Mouse (Mus musculus): ENCODE results near the gene Ccnt1. TPM values are rescaled to one million over a fixed set of nuclear protein-coding genes. Genes with fewer than 3 reads are reported as not detected.
A peak's percentile ranks its signal among the peaks of the same experiment; 100 is the strongest.

Ccnt1 gene
- total and polyA plus RNA-seq, 3 experiments, result 19.5 to 63.2 (median 44.0) TPM

DNA sequence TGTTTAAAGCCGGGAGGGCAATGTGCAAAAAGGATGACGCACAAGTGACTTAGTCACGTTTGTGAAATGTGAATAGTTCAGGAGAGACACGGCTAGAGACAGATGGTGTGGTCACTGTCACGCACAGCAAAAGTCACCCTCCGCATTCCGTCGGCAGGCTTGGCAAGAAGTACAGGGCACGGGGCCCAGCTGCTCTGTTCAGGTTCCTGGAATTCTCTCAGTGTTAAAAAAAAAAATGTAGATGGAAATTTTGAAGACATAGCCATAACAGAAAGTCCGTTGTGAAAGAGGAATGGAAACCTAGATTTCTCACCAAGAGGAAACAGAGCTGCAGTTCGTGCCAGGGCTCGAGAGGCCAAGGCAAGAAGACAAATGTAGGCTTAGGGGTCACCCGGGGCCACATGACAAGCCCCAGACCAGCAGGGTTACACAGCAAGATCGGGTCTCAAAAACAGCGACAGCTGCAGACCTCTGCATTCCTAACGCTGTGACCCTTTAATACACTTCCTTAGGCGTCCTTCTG, 57.9 kb downstream of the Ccnt1 start:
- Histone ChIP-seq H3K4me3 (ENCODE audit: control insufficient read depth in 1 of 2, insufficient read depth in 1 of 2, low read depth in 2 of 2, low read length in 2 of 2) (peak overlapping the region; percentile 53 to 72), H3K9ac (ENCODE audit: control insufficient read depth, low read depth, low read length, poor library complexity, severe bottlenecking) (peak overlapping the region; percentile 56), H3K36me3 (ENCODE audit: control insufficient read depth in 1 of 2, insufficient read depth in 2 of 2, low read length in 2 of 2) (peaks cover 0 to 15% of the 10 kb centered on the region in 2 experiments; a peak in 2 of 4 replicates), H3K9me3 (replicated peaks; ENCODE audit: insufficient read depth, low read length) (no peaks in the 10 kb centered on the region), H3K27me3 (ENCODE audit: control insufficient read depth in 1 of 2, insufficient read depth in 2 of 2, low read length in 2 of 2) (no peaks in the 10 kb centered on the region), H3K27ac (ENCODE audit: control insufficient read depth, low read depth, low read length) (peak overlapping the region; percentile 32), H3K79me2 (ENCODE audit: control insufficient read depth, insufficient read depth, low read length, poor library complexity) (no peaks in the 10 kb centered on the region; the same call in 1 of the 2 replicates), H3K4me1 (ENCODE audit: control insufficient read depth in 1 of 2, insufficient read depth in 2 of 2, low read length in 2 of 2) (peaks cover 12 to 30% of the 10 kb centered on the region in 2 experiments)
- TF ChIP-seq SIN3A (IDR thresholded peaks at IDR 0.05; ENCODE audit: low read length) (peak; percentile 12; the same call in 1 of the 2 replicates), BHLHE40 (IDR thresholded peaks at IDR 0.05; ENCODE audit: borderline replicate concordance, low read depth, low read length) (peak; percentile 73; the same call in 1 of the 2 replicates), MAFK (IDR thresholded peaks at IDR 0.05; ENCODE audit: borderline replicate concordance, low read depth, low read length) (0 out of 2 replicates have a peak, but pooled peaks have one; percentile 18), MXI1 (IDR thresholded peaks at IDR 0.05; ENCODE audit: low read depth, low read length) (peak; percentile 48; the same call in 1 of the 2 replicates), MAX (IDR thresholded peaks at IDR 0.05; ENCODE audit: low read length) (no peak), NELFE (IDR thresholded peaks at IDR 0.05; ENCODE audit: low read depth, low read length) (no peak), ZNF384 (IDR thresholded peaks at IDR 0.05; ENCODE audit: low read depth, low read length) (peak; percentile 51), RCOR1 (IDR thresholded peaks at IDR 0.05; ENCODE audit: low read depth, low read length) (0 out of 2 replicates have a peak, but pooled peaks have one; percentile 21)
- peak; percentile 61 for DNase-seq (ENCODE audit: low read depth, low spot score)

DNA sequence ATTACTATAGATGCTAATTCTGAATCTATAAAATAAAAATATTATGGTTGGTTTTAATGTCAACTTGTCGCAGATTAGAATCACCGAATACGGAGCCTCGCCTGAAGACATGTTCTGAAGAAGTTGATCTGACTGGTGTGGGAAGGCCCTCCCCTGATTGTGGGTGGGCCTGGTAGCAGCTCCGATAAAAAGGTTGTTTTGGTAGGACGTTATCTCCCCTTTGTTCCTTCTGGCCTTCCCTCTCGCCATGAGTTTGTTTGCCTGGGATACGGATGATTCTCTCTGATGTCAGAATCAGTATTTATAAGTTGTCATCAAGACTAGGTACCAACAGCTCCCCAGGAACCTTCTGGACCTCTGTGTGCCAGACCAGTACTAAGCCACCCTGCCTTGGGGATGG, 58.5 kb downstream of the Ccnt1 start:
- Histone ChIP-seq H3K27me3 (ENCODE audit: control insufficient read depth in 1 of 2, insufficient read depth in 2 of 2, low read length in 2 of 2) (no peaks in the 10 kb centered on the region), H3K4me1 (ENCODE audit: control insufficient read depth in 1 of 2, insufficient read depth in 2 of 2, low read length in 2 of 2) (peaks cover 12 to 35% of the 10 kb centered on the region in 2 experiments), H3K9ac (ENCODE audit: control insufficient read depth, low read depth, low read length, poor library complexity, severe bottlenecking) (peak overlapping the region; percentile 13), H3K27ac (ENCODE audit: control insufficient read depth, low read depth, low read length) (peak overlapping the region; percentile 90), H3K79me2 (ENCODE audit: control insufficient read depth, insufficient read depth, low read length, poor library complexity) (no peaks in the 10 kb centered on the region; the same call in 1 of the 2 replicates), H3K36me3 (ENCODE audit: control insufficient read depth in 1 of 2, insufficient read depth in 2 of 2, low read length in 2 of 2) (peaks cover 0 to 15% of the 10 kb centered on the region in 2 experiments; a peak in 2 of 4 replicates), H3K4me3 (ENCODE audit: control insufficient read depth in 1 of 2, insufficient read depth in 1 of 2, low read depth in 2 of 2, low read length in 2 of 2) (peak overlapping the region; percentile 39 to 72), H3K9me3 (replicated peaks; ENCODE audit: insufficient read depth, low read length) (no peaks in the 10 kb centered on the region)
- DNase-seq (ENCODE audit: low read depth, low spot score), result peak; percentile 84
- no peak for TF ChIP-seq GABPA (IDR thresholded peaks at IDR 0.05; ENCODE audit: low read depth, low read length)
- peak; percentile 46; the same call in 1 of the 2 replicates for TF ChIP-seq MAZ (IDR thresholded peaks at IDR 0.05; ENCODE audit: low read depth, low read length)
- peak; percentile 33; the same call in 1 of the 2 replicates for TF ChIP-seq SIN3A (IDR thresholded peaks at IDR 0.05; ENCODE audit: low read length)
- no peak for TF ChIP-seq ZKSCAN1 (IDR thresholded peaks at IDR 0.05; ENCODE audit: low read depth, low read length)
- TF ChIP-seq UBTF (IDR thresholded peaks at IDR 0.05; ENCODE audit: borderline replicate concordance, insufficient read depth, low read depth, low read length), result no peak
- TF ChIP-seq CHD1 (IDR thresholded peaks at IDR 0.05; ENCODE audit: low read depth, low read length), result 0 out of 2 replicates have a peak, but pooled peaks have one; percentile 18
- no peak for TF ChIP-seq MYB (IDR thresholded peaks at IDR 0.05; ENCODE audit: low read depth, low read length)
- 0 out of 2 replicates have a peak, but pooled peaks have one; percentile 33 for TF ChIP-seq HCFC1 (IDR thresholded peaks at IDR 0.05; ENCODE audit: low read depth, low read length)
- no peak for TF ChIP-seq ZNF384 (IDR thresholded peaks at IDR 0.05; ENCODE audit: low read depth, low read length)
- peak; percentile 62; the same call in 1 of the 2 replicates for TF ChIP-seq RCOR1 (IDR thresholded peaks at IDR 0.05; ENCODE audit: low read depth, low read length)
- TF ChIP-seq NRF1 (IDR thresholded peaks at IDR 0.05; ENCODE audit: insufficient read depth, low read depth, low read length, poor library complexity, severe bottlenecking), result no peak
- TF ChIP-seq MYC (IDR thresholded peaks at IDR 0.05; ENCODE audit: low read depth, low read length), result peak; percentile 73; the same call in 1 of the 2 replicates
- TF ChIP-seq MEF2A (IDR thresholded peaks at IDR 0.05; ENCODE audit: extremely low read depth, insufficient replicate concordance, low read depth, low read length, poor library complexity, severe bottlenecking), result no peak
- no peak for TF ChIP-seq SMC3 (IDR thresholded peaks at IDR 0.05; ENCODE audit: low read depth, low read length)
- peak; percentile 56 for TF ChIP-seq ETS1 (IDR thresholded peaks at IDR 0.05; ENCODE audit: low read depth, low read length)
- no peak for TF ChIP-seq CHD2 (IDR thresholded peaks at IDR 0.05; ENCODE audit: low read length)
- TF ChIP-seq TAL1 (IDR thresholded peaks at IDR 0.05; ENCODE audit: low read length), result no peak
- TF ChIP-seq RAD21 (IDR thresholded peaks at IDR 0.05; ENCODE audit: low read depth, low read length), result no peak
- TF ChIP-seq JUND (IDR thresholded peaks at IDR 0.05; ENCODE audit: low read depth, low read length), result no peak
- TF ChIP-seq ZC3H11A (IDR thresholded peaks at IDR 0.05; ENCODE audit: low read depth, low read length), result no peak
- no peak for TF ChIP-seq ELF1 (IDR thresholded peaks at IDR 0.05; ENCODE audit: low read depth, low read length)
- no peak for TF ChIP-seq KAT2A (conservative IDR thresholded peaks at IDR 0.05; ENCODE audit: low read depth, low read length)
- no peak for TF ChIP-seq ZMIZ1 (IDR thresholded peaks at IDR 0.05; ENCODE audit: low read depth, low read length)
- no peak for TF ChIP-seq NELFE (IDR thresholded peaks at IDR 0.05; ENCODE audit: low read depth, low read length)
- TF ChIP-seq TBP (IDR thresholded peaks at IDR 0.05; ENCODE audit: low read depth, low read length), result peak; percentile 46; the same call in 1 of the 2 replicates
- no peak for TF ChIP-seq POLR2A (IDR thresholded peaks at IDR 0.05; ENCODE audit: control insufficient read depth in 1 of 2, insufficient read depth in 1 of 2, low read depth in 1 of 2, low read length in 2 of 2, poor library complexity in 1 of 2)
